In the genomic region with DNA sequence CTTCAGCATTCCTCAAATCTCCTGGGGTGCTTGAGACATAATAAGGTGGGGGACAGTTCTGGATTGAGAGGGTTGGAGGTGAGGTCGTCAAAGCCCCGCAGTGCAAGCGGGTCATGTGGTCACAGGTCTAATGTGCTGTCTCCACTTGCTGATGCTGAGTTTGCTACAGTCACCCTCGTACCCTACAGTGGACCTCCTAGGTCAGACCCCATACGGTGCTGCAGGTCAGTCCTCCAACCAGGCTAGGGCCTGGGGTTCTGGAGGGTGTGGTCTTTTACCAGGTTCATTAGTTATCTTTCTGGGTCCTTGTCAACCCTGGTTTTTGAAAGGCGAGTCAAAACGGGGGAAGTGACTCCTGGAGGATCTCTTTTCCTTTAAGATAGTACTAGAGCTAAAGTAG, we compare ENCODE assay signal across 8 mouse cellular contexts. TPM values are rescaled to one million over a fixed set of nuclear protein-coding genes. Genes with fewer than 3 reads are reported as not detected.
DNase-seq lines count a peak whose midpoint lies in the region; ATAC-seq and TF ChIP-seq lines count a peak whose summit lies in the region.

No protein-coding gene starts in this region.

- H3K9me3 ChIP-seq in limb, embryonic 13.5 days: no peaks in the 10 kb centered on the region
- no peaks in the 10 kb centered on the region for H3K9me3 ChIP-seq in stomach, postnatal 0 days (ENCODE audit: control insufficient read depth, low read length)

- 8% methylated on average over 7 of the region's 7 CpGs for WGBS in limb, embryonic 13.5 days
- 17% methylated on average over 7 of the region's 7 CpGs for WGBS in stomach, postnatal 0 days

- peak; percentile 77 for DNase-seq in cerebellum, adult 11-12 months
- DNase-seq in cerebellum, adult 11 months: no peak
- DNase-seq in retina, postnatal 1 day: peak; percentile 43
- no peak for DNase-seq in retina, embryonic 14.5 days (ENCODE audit: low spot score)
- DNase-seq in stomach, postnatal 0 days (ENCODE audit: low spot score): no peak
- no peak for DNase-seq in layer of hippocampus, adult 18-20 months (ENCODE audit: low spot score in 2 of 2)

- no peaks in the 10 kb centered on the region for H3K36me3 ChIP-seq in limb, embryonic 13.5 days
- no peaks in the 10 kb centered on the region; the same call in 1 of the 2 replicates for H3K36me3 ChIP-seq in stomach, postnatal 0 days (ENCODE audit: control insufficient read depth, insufficient read depth, low read length)

- peaks cover 44% of the 10 kb centered on the region for H3K4me1 ChIP-seq in limb, embryonic 13.5 days
- peaks cover 9% of the 10 kb centered on the region; the same call in 1 of the 2 replicates for H3K4me1 ChIP-seq in stomach, postnatal 0 days (replicated peaks; ENCODE audit: control insufficient read depth, insufficient read depth)

- ATAC-seq in limb, embryonic 13.5 days (ENCODE audit: low FRiP score, low read depth): no peak
- peak; percentile 11; the same call in 1 of the 2 replicates for ATAC-seq in stomach, postnatal 0 days (ENCODE audit: low FRiP score, low TSS enrichment)
- ATAC-seq in monocyte, adult 5-6 weeks (replicated peaks; ENCODE audit: insufficient number of reproducible peaks, low FRiP score, low TSS enrichment, poor library complexity, severe bottlenecking): no peak

- peak overlapping the region; percentile 83 for H3K4me2 ChIP-seq in limb, embryonic 13.5 days (replicated peaks)
- H3K4me2 ChIP-seq in stomach, postnatal 0 days (replicated peaks; ENCODE audit: low read depth): peak overlapping the region; percentile 98

- TF ChIP-seq EP300 in stomach, postnatal 0 days (optimal IDR thresholded peaks at IDR 0.05): no peak

- H3K27me3 ChIP-seq in limb, embryonic 13.5 days: no peaks in the 10 kb centered on the region
- H3K27me3 ChIP-seq in stomach, postnatal 0 days (ENCODE audit: control insufficient read depth, insufficient read depth, low read length): no peaks in the 10 kb centered on the region

- peak overlapping the region; percentile 97 for H3K9ac ChIP-seq in limb, embryonic 13.5 days
- H3K9ac ChIP-seq in stomach, postnatal 0 days (ENCODE audit: low read length): peak overlapping the region; percentile 92; the same call in 1 of the 2 replicates

- no peak overlapping the region; the same call in 1 of the 2 replicates for H3K27ac ChIP-seq in limb, embryonic 13.5 days
- peak overlapping the region; percentile 87 for H3K27ac ChIP-seq in stomach, postnatal 0 days (replicated peaks)

- no peak for TF ChIP-seq CTCF in stomach, postnatal 0 days (IDR thresholded peaks at IDR 0.05; ENCODE audit: low read depth)

- peak overlapping the region; percentile 85 for H3K4me3 ChIP-seq in limb, embryonic 13.5 days
- H3K4me3 ChIP-seq in stomach, postnatal 0 days (ENCODE audit: low read depth, low read length): peak overlapping the region; percentile 82

RNA-seq across cellular contexts. Expression of a gene that starts 0.4 kb away (rescaled TPM):
- 15.0 and 15.3 TPM in 2 replicates for polyA plus RNA-seq in limb, embryonic 13.5 days (2015; fragmentation: Nextera tagmentation; extraction: Ambion mirVana)
- polyA plus RNA-seq in stomach, postnatal 0 days (2015; fragmentation: Nextera tagmentation; extraction: Ambion mirVana): 11.1 and 11.4 TPM in 2 replicates
- 112 to 191 TPM (median 137 TPM) in 3 replicates for total RNA-seq in monocyte, adult 5-6 weeks (2017)
- total RNA-seq in layer of hippocampus, adult 18-20 months (2021): 10 to 100 TPM; 30.7 to 34.5 TPM

RNA-seq across cellular contexts. Expression of a gene that starts 24.3 kb away (rescaled TPM):
- polyA plus RNA-seq in limb, embryonic 13.5 days (2015; fragmentation: Nextera tagmentation; extraction: Ambion mirVana): 2.0 TPM in 2 replicates
- 2.0 and 2.2 TPM in 2 replicates for polyA plus RNA-seq in stomach, postnatal 0 days (2015; fragmentation: Nextera tagmentation; extraction: Ambion mirVana)
- 0.11 to 2.1 TPM (median 0.76 TPM) in 3 replicates for total RNA-seq in monocyte, adult 5-6 weeks (2017)
- total RNA-seq in layer of hippocampus, adult 18-20 months (2021): 1 to 10 TPM; 5.6 to 6.3 TPM

Comparison
In these comparisons a context has a peak if more than half of its experiments do, and no peak if none do; other contexts are left out.
1. DNase-seq: peak in cerebellum, adult 11-12 months (single experiment) and retina, postnatal 1 day (single experiment); none in cerebellum, adult 11 months (single experiment), retina, embryonic 14.5 days (single experiment), stomach, postnatal 0 days (single experiment) and layer of hippocampus, adult 18-20 months (0 of 2).